Mouse (Mus musculus): Measurements from ENCODE around the gene Man1c1. TPM values are rescaled to one million over a fixed set of nuclear protein-coding genes. Genes with fewer than 3 reads are reported as not detected.

The Man1c1 gene
- polyA plus RNA-seq, 1 experiment = 6.9 TPM

DNA sequence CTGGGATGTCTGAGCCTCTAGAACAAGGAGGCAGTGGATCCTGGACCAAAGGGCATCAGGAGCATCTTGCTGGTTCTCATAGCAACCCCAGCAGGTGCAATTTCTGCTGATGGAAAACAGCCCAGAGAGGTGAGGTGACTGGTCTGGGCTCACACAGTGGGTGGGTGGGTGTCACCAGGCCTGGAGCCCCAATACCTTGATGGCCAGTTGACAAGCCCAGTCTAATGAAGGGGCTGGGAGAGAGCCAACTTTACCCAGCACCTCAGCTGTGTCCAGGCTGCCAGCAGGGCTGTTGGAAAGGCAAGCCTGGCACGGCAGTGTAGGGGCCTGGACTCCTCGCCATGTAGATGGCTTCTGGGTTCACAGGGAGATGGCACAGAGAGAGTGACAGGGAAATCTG lies 142.1 kb downstream of the Man1c1 start:
- no peak overlapping the region for H3K4me3 ChIP-seq (ENCODE audit: extremely low read depth, insufficient read depth, insufficient read length)
- DNase-seq (ENCODE audit: low read depth in 1 of 2, low spot score in 2 of 2) = no peak
- no peaks in the 10 kb centered on the region for H3K36me3 ChIP-seq (ENCODE audit: control insufficient read depth, insufficient read depth, low read length)
- H3K27me3 ChIP-seq (ENCODE audit: control insufficient read depth, insufficient read depth, low read length) = no peaks in the 10 kb centered on the region
- H3K27ac ChIP-seq (ENCODE audit: insufficient read depth, low read length) = no peak overlapping the region
- TF ChIP-seq CTCF (IDR thresholded peaks at IDR 0.05; ENCODE audit: extremely low read depth, insufficient read depth, insufficient read length, insufficient replicate concordance) (no peak), POLR2A (IDR thresholded peaks at IDR 0.05; ENCODE audit: low read depth, low read length) (no peak)
- WGBS = 94% methylated on average over 2 of the region's 2 CpGs
- peaks cover 2% of the 10 kb centered on the region; the same call in 1 of the 2 replicates for H3K4me1 ChIP-seq (ENCODE audit: control insufficient read depth, insufficient read depth, insufficient read length)

DNA sequence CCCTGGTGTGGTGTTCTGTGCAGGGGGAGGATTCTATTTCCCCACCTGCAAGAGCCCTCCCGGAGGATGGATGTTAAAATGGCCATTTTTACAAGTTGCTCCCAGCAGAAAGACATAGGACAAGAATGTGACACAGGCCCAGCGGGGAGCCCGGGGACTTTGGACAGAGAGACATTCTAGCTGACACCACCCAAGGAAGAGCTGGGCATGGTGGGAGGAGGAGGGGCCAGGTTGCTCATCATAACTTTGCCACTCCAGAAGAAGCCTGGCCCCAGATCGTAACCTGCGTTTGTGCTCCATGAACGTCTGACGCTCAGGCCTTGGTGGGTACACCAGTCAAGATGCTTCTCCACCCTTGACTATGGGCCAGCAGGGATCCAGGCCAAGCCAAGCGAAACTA lies 143.4 kb downstream of the Man1c1 start:
- no peaks in the 10 kb centered on the region for H3K36me3 ChIP-seq (ENCODE audit: control insufficient read depth, insufficient read depth, low read length)
- no peaks in the 10 kb centered on the region for H3K27me3 ChIP-seq (ENCODE audit: control insufficient read depth, insufficient read depth, low read length)
- no peak overlapping the region for H3K4me3 ChIP-seq (ENCODE audit: extremely low read depth, insufficient read depth, insufficient read length)
- H3K27ac ChIP-seq (ENCODE audit: insufficient read depth, low read length) = no peak overlapping the region
- TF ChIP-seq POLR2A (IDR thresholded peaks at IDR 0.05; ENCODE audit: low read depth, low read length) (no peak), CTCF (IDR thresholded peaks at IDR 0.05; ENCODE audit: extremely low read depth, insufficient read depth, insufficient read length, insufficient replicate concordance) (no peak)
- 95% methylated on average over 8 of the region's 8 CpGs for WGBS
- H3K4me1 ChIP-seq (ENCODE audit: control insufficient read depth, insufficient read depth, insufficient read length) = peaks cover 2% of the 10 kb centered on the region; the same call in 1 of the 2 replicates
- no peak for DNase-seq (ENCODE audit: low read depth in 1 of 2, low spot score in 2 of 2)

DNA sequence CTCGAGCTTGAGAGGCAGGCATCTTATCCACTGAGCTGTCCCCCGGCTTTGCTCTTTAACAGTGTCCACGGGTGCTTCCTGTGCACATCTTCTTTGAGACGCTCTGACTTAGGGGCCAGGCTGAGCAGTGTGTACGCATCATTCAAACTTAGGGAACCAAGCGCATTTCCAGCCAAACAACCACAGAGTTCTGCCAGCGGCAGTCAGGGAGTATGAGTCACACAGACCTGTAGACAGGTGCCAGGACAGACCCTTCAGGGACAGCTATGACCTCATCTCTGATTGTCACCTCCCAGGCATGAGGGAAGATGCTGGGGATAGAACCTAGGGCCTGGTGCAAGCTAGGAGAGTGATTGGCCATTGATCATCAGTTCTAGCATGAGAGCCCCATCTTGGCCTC lies 144.9 kb downstream of the Man1c1 start:
- no peak for DNase-seq (ENCODE audit: low read depth in 1 of 2, low spot score in 2 of 2)
- 54% methylated on average over 7 of the region's 7 CpGs for WGBS
- no peak for TF ChIP-seq CTCF (IDR thresholded peaks at IDR 0.05; ENCODE audit: extremely low read depth, insufficient read depth, insufficient read length, insufficient replicate concordance)
- no peak for TF ChIP-seq POLR2A (IDR thresholded peaks at IDR 0.05; ENCODE audit: low read depth, low read length)
- no peaks in the 10 kb centered on the region for H3K27me3 ChIP-seq (ENCODE audit: control insufficient read depth, insufficient read depth, low read length)
- no peak overlapping the region for H3K4me3 ChIP-seq (ENCODE audit: extremely low read depth, insufficient read depth, insufficient read length)
- no peaks in the 10 kb centered on the region for H3K36me3 ChIP-seq (ENCODE audit: control insufficient read depth, insufficient read depth, low read length)
- H3K27ac ChIP-seq (ENCODE audit: insufficient read depth, low read length) = no peak overlapping the region
- peaks cover 2% of the 10 kb centered on the region; the same call in 1 of the 2 replicates for H3K4me1 ChIP-seq (ENCODE audit: control insufficient read depth, insufficient read depth, insufficient read length)

DNA sequence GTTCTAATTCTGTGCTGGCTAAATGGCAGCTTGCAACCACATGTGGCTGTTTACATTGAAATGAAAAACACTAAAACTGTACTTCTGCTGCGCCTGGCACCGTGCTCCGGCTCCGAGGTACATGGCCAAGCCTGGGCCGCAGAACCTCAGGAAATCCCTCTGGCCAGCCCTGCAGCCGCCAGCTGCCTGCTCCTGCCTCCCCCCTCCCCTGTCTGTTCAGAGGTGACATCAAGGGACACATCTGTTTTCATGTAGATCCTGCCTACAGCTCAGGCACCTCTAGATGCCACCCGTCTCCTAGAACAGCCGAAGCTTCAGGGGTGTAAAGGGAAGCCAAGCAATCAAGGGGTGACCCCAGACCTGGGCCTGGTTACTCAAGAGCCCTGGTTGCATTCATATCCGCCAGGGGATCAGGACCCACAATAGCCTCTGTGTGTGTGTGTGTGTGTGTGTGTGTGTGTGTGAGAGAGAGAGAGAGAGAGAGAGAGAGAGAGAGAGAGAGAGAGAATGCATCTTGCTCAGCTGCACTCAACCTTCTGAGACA lies 145.4 kb downstream of the Man1c1 start:
- no peak for DNase-seq (ENCODE audit: low read depth in 1 of 2, low spot score in 2 of 2)
- H3K4me3 ChIP-seq (ENCODE audit: extremely low read depth, insufficient read depth, insufficient read length) = no peak overlapping the region
- WGBS = 31% methylated on average over 9 of the region's 9 CpGs
- no peak for TF ChIP-seq CTCF (IDR thresholded peaks at IDR 0.05; ENCODE audit: extremely low read depth, insufficient read depth, insufficient read length, insufficient replicate concordance)
- no peak for TF ChIP-seq POLR2A (IDR thresholded peaks at IDR 0.05; ENCODE audit: low read depth, low read length)
- no peaks in the 10 kb centered on the region for H3K36me3 ChIP-seq (ENCODE audit: control insufficient read depth, insufficient read depth, low read length)
- no peaks in the 10 kb centered on the region for H3K27me3 ChIP-seq (ENCODE audit: control insufficient read depth, insufficient read depth, low read length)
- no peak overlapping the region for H3K27ac ChIP-seq (ENCODE audit: insufficient read depth, low read length)
- peaks cover 2% of the 10 kb centered on the region; the same call in 1 of the 2 replicates for H3K4me1 ChIP-seq (ENCODE audit: control insufficient read depth, insufficient read depth, insufficient read length)

DNA sequence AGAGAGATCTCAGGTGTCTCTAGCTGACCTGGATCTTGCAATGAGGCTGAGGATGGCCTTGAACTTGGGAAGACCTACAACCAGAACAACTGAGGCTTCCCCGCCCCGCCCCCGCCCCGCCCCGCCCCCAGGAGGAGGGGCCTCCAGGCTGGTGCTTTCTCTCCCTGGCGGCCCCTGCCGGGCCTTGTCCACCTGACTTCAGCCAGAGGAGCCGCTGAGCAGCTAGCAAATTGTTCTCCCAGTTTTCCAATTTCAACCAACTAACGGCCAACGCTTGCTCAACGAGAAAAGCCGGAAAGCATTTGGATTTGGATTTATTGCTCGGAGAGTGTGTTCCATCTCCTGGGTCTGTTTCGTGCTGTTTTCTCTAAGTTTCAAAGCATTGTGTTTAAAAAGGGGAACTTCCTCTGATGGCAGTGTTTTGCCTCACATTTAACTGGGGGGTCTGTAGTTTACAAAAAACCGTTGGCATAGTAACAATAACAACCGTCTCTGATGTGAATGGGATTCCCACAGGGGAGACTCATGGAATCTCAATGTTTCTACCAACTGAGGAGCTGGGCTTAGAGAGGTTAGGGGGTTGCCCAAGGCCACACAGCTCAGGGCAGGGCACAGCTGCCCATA lies 146.4 kb downstream of the Man1c1 start:
- Histone ChIP-seq H3K4me1 (ENCODE audit: control insufficient read depth, insufficient read depth, insufficient read length) (peaks cover 2% of the 10 kb centered on the region; the same call in 1 of the 2 replicates), H3K27ac (ENCODE audit: insufficient read depth, low read length) (no peak overlapping the region), H3K36me3 (ENCODE audit: control insufficient read depth, insufficient read depth, low read length) (no peaks in the 10 kb centered on the region), H3K4me3 (ENCODE audit: extremely low read depth, insufficient read depth, insufficient read length) (0 out of 2 replicates have a peak overlapping the region, but pooled peaks have one; percentile 17), H3K27me3 (ENCODE audit: control insufficient read depth, insufficient read depth, low read length) (no peaks in the 10 kb centered on the region)
- 3% methylated on average over 16 of the region's 16 CpGs for WGBS
- TF ChIP-seq CTCF (IDR thresholded peaks at IDR 0.05; ENCODE audit: extremely low read depth, insufficient read depth, insufficient read length, insufficient replicate concordance) (no peak), POLR2A (IDR thresholded peaks at IDR 0.05; ENCODE audit: low read depth, low read length) (no peak)
- peak in 1 of 2 experiments; percentile 41 for DNase-seq (ENCODE audit: low read depth in 1 of 2, low spot score in 2 of 2)

DNA sequence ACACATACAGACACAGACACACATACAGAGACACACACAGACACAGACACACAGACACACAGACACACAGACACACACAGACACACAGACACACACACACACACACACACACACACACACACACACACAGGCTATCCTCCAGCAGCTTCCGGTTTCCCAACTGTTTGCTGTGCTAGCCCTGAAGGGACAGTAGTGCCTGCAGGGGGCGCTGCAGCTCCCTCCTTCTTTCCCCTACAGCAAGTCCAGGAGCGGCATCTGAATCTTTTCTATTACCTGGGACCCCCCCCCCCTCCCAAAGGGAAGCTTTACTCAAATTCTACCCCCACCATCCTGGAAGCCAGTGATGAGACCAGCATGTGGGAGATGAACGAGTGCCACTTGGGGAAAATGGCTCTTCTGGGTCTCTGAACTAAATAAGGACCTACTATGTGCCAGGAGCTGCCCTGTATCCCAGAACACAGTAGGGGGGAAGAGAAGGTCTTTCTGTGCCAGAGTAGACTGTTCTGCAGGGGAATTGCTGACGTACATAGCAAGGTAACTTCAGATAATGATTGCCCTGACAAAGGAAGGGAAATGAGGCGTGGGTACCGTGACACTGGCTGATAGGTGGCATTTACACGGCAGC lies 148.0 kb downstream of the Man1c1 start:
- Histone ChIP-seq H3K27me3 (ENCODE audit: control insufficient read depth, insufficient read depth, low read length) (peaks cover 5% of the 10 kb centered on the region; the same call in 1 of the 2 replicates), H3K4me1 (ENCODE audit: control insufficient read depth, insufficient read depth, insufficient read length) (peaks cover 5% of the 10 kb centered on the region; the same call in 1 of the 2 replicates), H3K4me3 (ENCODE audit: extremely low read depth, insufficient read depth, insufficient read length) (no peak overlapping the region), H3K36me3 (ENCODE audit: control insufficient read depth, insufficient read depth, low read length) (no peaks in the 10 kb centered on the region), H3K27ac (ENCODE audit: insufficient read depth, low read length) (no peak overlapping the region)
- no peak for DNase-seq (ENCODE audit: low read depth in 1 of 2, low spot score in 2 of 2)
- WGBS = 74% methylated on average over 8 of the region's 8 CpGs
- TF ChIP-seq CTCF (IDR thresholded peaks at IDR 0.05; ENCODE audit: extremely low read depth, insufficient read depth, insufficient read length, insufficient replicate concordance) = no peak
- TF ChIP-seq POLR2A (IDR thresholded peaks at IDR 0.05; ENCODE audit: low read depth, low read length) = no peak

Data from spleen, adult 2 months (tissue).